Mouse (Mus musculus): ENCODE measurements around the gene Nrap. TPM values are rescaled to one million over a fixed set of nuclear protein-coding genes. Genes with fewer than 3 reads are reported as not detected.

The Nrap gene
- polyA plus RNA-seq, 1 experiment from 2014 or later = 0.36 TPM

DNA sequence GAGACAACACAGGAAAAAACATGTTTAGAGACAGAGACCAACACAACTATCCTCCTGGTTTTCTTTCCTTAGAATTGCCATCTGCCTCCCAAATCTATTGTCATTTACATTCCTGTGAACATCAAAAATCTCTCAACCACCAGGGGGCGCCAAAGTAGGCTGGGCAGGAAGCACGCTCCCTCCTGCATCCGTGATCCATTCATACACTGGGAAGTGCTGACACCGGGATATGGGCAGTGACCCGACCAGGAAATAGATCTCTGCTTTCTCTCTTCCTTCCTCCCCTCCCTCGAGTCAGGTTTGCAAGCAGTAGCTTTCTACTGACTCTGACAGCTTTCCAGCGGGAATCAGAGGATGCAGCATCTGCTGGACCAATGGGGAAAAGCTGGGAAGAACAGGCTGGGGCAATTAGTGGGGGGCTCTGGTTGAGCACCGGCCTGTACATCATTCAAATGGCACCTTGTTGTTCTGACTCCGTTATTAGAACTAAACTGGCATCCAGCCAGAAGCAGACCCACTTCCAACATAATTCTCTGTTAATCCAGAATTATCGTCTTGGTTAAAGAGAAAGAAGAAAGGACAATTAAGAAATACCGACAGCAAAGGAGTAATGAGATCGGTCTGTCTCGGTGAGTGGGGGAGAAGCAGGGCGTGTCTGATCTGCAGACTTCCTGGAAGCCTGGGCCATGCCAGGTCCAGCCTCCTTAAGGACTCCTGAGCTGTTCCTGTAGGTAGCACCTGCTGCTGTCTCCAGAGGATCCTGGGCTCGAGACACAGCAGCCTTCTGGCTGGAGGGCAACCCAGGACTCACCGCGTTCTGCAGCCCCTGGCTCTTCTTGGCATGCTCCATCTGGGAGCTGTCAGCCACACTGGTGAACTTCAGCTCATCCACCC lies 33.1 kb downstream of the Nrap start:
- no peaks in the 10 kb centered on the region for H3K36me3 ChIP-seq
- no peak overlapping the region for H3K27ac ChIP-seq
- 33% methylated on average over 17 of the region's 17 CpGs for WGBS
- no peaks in the 10 kb centered on the region for H3K4me1 ChIP-seq
- H3K4me3 ChIP-seq (replicated peaks) = 0 out of 2 replicates have a peak overlapping the region, but pooled peaks have one; percentile 9
- no peaks in the 10 kb centered on the region for H3K9me3 ChIP-seq
- peak; percentile 47; the same call in 1 of the 2 replicates for ATAC-seq (ENCODE audit: insufficient read depth, low FRiP score, low read depth)
- H3K27me3 ChIP-seq (replicated peaks) = no peaks in the 10 kb centered on the region
- peak overlapping the region; percentile 38 for H3K4me2 ChIP-seq
- no peak overlapping the region for H3K9ac ChIP-seq

DNA sequence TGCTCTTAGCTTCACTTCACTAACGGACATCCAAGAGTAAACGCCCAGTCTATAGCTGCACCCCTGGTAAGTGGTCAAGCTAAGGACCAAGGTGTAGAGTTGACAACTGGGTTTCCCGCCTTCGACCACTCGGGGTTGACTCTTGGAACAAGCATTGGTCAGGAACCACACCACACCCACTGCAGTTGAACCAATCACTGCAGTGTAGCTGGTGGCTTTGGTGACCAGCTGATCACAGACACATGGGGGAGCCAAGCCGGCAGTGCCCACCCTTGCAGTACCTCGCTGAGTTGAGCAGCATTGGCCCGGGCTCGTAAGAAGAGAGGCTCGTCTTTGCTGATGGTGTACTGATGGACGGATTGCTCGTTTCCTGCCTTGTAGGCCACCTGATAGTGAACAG lies 34.6 kb downstream of the Nrap start:
- Histone ChIP-seq H3K4me3 (replicated peaks) (no peak overlapping the region), H3K4me1 (no peaks in the 10 kb centered on the region), H3K36me3 (no peaks in the 10 kb centered on the region), H3K27me3 (replicated peaks) (no peaks in the 10 kb centered on the region), H3K27ac (no peak overlapping the region), H3K4me2 (no peak overlapping the region), H3K9ac (no peak overlapping the region), H3K9me3 (no peaks in the 10 kb centered on the region)
- no peak for ATAC-seq (ENCODE audit: insufficient read depth, low FRiP score, low read depth)
- 83% methylated on average over 12 of the region's 12 CpGs for WGBS

DNA sequence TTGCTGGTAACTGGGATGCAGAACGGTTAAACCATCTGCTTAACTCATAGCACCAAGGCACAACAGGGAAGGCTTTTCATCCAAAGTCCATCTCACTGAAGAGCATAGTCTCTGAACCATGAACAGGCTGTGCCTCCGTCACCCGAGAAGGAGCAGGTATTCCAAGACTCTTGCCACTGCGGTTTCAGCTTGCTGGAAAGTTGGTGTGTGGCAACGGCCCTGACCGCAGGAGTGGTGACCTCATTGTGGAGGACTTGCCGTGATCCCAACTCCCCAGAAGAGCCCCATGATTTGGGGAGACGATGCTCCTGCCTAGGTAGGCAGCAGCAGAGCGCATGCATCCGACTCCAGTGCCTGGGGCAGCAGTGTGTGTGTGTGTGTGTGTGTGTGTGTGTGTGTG lies 36.1 kb downstream of the Nrap start:
- Histone ChIP-seq H3K9ac (no peak overlapping the region), H3K27me3 (replicated peaks) (no peaks in the 10 kb centered on the region), H3K9me3 (no peaks in the 10 kb centered on the region), H3K4me1 (no peaks in the 10 kb centered on the region), H3K27ac (no peak overlapping the region), H3K4me2 (no peak overlapping the region), H3K4me3 (replicated peaks) (no peak overlapping the region), H3K36me3 (no peaks in the 10 kb centered on the region)
- ATAC-seq (ENCODE audit: insufficient read depth, low FRiP score, low read depth) = no peak
- WGBS = 80% methylated on average over 10 of the region's 10 CpGs

DNA sequence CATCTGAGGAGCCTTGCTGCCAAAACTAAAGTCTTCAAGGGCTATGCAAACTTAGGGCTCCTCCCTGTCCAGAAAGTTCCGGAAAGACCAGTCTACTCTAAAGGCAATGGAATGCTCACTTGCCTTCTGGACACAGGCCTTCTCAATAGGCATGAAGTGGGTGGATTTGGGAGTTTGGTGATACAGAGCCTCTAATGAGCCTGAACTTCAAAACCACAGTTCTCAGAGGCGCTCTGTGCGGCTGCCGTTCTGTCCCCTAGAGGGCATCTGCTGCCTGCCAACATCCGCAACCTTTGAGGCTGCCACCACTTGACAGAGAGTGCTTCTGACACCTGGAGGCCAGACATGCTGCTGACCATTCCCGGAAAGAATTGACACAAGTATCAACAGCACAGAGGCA lies 40.5 kb downstream of the Nrap start:
- Histone ChIP-seq H3K27me3 (replicated peaks) (no peaks in the 10 kb centered on the region), H3K4me3 (replicated peaks) (no peak overlapping the region), H3K9ac (no peak overlapping the region), H3K36me3 (no peaks in the 10 kb centered on the region), H3K9me3 (no peaks in the 10 kb centered on the region), H3K4me1 (no peaks in the 10 kb centered on the region), H3K27ac (no peak overlapping the region), H3K4me2 (no peak overlapping the region)
- no peak for ATAC-seq (ENCODE audit: insufficient read depth, low FRiP score, low read depth)
- 39% methylated on average over 6 of the region's 6 CpGs for WGBS

DNA sequence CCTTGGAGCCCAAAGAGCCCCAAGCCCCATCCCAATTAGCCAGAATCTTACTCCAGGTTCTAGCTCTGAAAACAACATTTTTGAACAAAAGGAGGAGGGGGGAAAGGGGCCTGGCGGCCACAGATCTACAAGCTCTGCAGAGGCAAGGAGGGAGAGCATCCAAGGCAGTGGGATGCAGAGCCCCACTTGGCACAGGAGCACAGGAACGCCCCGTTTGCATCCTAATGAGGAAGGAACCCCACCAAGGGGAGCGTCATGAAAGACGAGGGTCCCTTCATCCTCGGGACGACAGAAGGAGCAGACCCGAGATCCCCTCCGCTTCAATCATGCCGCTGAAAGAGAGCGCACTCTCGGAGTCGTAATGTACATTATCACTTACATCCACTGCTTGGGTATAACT lies 43.1 kb downstream of the Nrap start:
- H3K36me3 ChIP-seq = no peaks in the 10 kb centered on the region
- no peaks in the 10 kb centered on the region for H3K27me3 ChIP-seq (replicated peaks)
- H3K4me1 ChIP-seq = no peaks in the 10 kb centered on the region
- 50% methylated on average over 13 of the region's 13 CpGs for WGBS
- no peak for ATAC-seq (ENCODE audit: insufficient read depth, low FRiP score, low read depth)
- H3K27ac ChIP-seq = no peak overlapping the region
- H3K9me3 ChIP-seq = no peaks in the 10 kb centered on the region
- no peak overlapping the region for H3K9ac ChIP-seq
- H3K4me2 ChIP-seq = no peak overlapping the region
- no peak overlapping the region for H3K4me3 ChIP-seq (replicated peaks)

DNA sequence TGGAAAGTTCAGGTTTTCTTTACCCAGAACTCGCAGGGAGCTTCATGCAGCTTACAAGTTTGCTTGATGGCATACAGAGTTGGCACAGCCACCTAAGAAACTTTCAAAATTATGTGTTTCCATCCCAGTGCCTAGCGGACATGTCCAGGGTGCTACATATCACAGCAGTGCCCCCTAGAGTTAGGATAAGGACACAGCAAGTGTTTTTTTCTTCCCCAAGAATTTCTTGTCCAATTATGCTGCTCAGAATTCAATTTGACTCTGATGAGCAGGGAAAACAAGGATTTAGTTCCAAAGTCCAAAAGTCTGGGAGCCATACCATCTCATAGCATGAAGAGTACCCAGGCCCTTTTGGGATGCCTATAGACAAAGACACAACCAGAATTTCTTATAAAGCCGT lies 43.8 kb downstream of the Nrap start:
- ATAC-seq (ENCODE audit: insufficient read depth, low FRiP score, low read depth) = no peak
- no peak overlapping the region for H3K4me3 ChIP-seq (replicated peaks)
- no peak overlapping the region for H3K27ac ChIP-seq
- H3K36me3 ChIP-seq = no peaks in the 10 kb centered on the region
- H3K4me1 ChIP-seq = no peaks in the 10 kb centered on the region
- 80% methylated on average over 3 of the region's 3 CpGs for WGBS
- H3K9me3 ChIP-seq = no peaks in the 10 kb centered on the region
- H3K9ac ChIP-seq = no peak overlapping the region
- no peaks in the 10 kb centered on the region for H3K27me3 ChIP-seq (replicated peaks)
- H3K4me2 ChIP-seq = no peak overlapping the region

DNA sequence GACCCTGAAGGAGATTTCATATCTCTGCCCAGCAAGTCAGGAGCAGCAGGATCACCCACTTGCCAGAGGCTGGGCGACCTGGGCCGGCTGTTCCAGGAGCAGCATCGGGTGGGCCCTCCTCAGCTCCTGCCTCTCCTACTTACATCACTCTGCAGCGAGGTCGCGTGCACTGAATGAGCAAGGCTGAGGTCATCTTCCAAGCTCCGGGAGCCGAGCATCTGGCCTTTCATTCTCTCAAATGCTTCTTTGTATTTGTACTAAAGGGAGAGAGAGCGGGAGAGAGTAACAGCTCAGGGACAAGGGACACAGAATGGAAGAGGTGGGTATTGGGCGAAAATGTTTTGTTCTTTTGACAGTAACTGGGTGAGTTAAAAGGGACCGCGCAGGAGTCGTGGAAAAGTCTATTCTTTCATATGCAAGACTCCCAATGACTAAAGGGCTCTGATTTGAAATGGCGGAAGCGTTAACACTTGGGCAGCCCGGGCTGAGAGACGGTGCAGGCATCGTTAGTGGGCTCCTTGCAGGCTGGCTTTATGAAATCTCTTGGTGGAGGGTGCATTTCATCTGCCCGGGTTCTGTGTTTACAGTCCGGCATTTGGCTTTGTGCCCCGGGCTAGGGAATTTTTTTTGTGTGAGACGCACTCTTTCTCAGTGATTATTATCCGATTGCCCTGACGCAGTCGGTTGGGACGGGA lies 45.8 kb downstream of the Nrap start:
- Histone ChIP-seq H3K9me3 (no peaks in the 10 kb centered on the region), H3K9ac (no peak overlapping the region), H3K4me1 (no peaks in the 10 kb centered on the region), H3K4me2 (no peak overlapping the region), H3K27ac (no peak overlapping the region), H3K27me3 (replicated peaks) (no peaks in the 10 kb centered on the region), H3K36me3 (no peaks in the 10 kb centered on the region), H3K4me3 (replicated peaks) (no peak overlapping the region)
- WGBS = 69% methylated on average over 26 of the region's 26 CpGs
- ATAC-seq (ENCODE audit: insufficient read depth, low FRiP score, low read depth) = no peak

DNA sequence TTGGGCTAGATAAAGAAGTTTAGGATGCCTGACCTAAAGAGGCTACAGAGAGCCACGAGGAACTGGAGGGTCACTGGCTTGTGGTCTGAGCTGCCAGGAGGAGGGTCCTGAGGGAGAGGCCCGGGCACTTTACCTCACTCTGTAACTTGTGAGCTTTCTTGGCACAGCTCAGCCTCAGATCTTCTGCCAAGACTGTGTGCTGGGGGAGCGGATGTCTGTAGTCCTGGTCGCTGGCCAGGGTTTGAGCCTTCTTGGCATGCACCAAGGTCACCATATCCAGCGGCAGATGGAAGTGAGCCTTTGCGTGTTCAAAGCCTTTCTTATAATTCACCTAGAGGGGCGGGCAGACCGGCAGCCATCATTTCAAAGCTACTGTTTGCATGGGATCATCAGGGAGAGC lies 47.8 kb downstream of the Nrap start:
- WGBS = 74% methylated on average over 8 of the region's 8 CpGs
- Histone ChIP-seq H3K27me3 (replicated peaks) (no peaks in the 10 kb centered on the region), H3K4me2 (no peak overlapping the region), H3K36me3 (no peaks in the 10 kb centered on the region), H3K9ac (no peak overlapping the region), H3K4me1 (no peaks in the 10 kb centered on the region), H3K4me3 (replicated peaks) (no peak overlapping the region), H3K9me3 (no peaks in the 10 kb centered on the region), H3K27ac (no peak overlapping the region)
- ATAC-seq (ENCODE audit: insufficient read depth, low FRiP score, low read depth) = no peak

DNA sequence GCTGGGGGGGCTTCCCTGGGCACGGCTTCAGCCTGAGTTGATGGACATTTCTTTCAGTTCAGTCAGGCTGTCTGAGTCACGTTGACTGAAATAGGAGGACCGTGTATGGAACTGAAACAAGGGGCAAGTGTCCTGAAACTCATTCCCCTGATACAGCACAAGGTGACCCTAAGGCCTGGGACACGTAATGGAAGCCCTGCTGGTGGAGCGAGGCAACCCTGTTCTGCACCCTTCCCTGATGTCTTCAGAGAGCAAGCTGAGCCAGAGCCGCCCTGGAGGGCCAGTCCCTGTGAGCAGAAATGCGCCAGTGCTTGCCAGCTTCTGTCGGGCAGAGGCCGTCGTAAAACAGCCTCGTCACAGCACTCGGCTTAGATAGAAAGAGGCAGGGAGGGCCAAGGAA lies 53.0 kb downstream of the Nrap start:
- no peaks in the 10 kb centered on the region for H3K9me3 ChIP-seq
- no peak for ATAC-seq (ENCODE audit: insufficient read depth, low FRiP score, low read depth)
- no peaks in the 10 kb centered on the region for H3K36me3 ChIP-seq
- 77% methylated on average over 12 of the region's 12 CpGs for WGBS
- H3K27me3 ChIP-seq (replicated peaks) = no peaks in the 10 kb centered on the region
- no peak overlapping the region for H3K4me3 ChIP-seq (replicated peaks)
- no peak overlapping the region for H3K4me2 ChIP-seq
- no peaks in the 10 kb centered on the region for H3K4me1 ChIP-seq
- no peak overlapping the region for H3K9ac ChIP-seq
- no peak overlapping the region for H3K27ac ChIP-seq

DNA sequence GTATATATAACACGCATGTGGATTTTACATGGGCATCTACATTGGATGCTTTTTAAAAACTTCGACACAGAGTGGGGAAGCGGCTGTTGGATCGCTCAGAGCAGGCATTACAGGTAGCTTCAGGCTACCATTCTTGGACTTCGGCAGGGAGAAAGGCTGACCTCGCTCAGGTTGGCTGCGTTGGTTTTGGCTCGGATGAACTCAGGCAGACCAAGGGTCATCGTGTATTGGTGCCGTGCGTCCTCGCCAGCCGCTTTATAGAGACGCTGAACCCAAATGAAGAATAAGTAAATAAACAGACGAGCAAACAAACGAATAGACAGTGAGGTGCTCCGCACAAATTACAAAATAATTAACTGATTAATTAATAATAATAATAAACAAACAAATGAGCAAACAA lies 53.5 kb downstream of the Nrap start:
- ATAC-seq (ENCODE audit: insufficient read depth, low FRiP score, low read depth) = no peak
- Histone ChIP-seq H3K27ac (no peak overlapping the region), H3K4me2 (no peak overlapping the region), H3K4me1 (no peaks in the 10 kb centered on the region), H3K36me3 (no peaks in the 10 kb centered on the region), H3K9ac (no peak overlapping the region), H3K27me3 (replicated peaks) (no peaks in the 10 kb centered on the region), H3K4me3 (replicated peaks) (no peak overlapping the region), H3K9me3 (no peaks in the 10 kb centered on the region)
- WGBS = 87% methylated on average over 17 of the region's 17 CpGs

DNA sequence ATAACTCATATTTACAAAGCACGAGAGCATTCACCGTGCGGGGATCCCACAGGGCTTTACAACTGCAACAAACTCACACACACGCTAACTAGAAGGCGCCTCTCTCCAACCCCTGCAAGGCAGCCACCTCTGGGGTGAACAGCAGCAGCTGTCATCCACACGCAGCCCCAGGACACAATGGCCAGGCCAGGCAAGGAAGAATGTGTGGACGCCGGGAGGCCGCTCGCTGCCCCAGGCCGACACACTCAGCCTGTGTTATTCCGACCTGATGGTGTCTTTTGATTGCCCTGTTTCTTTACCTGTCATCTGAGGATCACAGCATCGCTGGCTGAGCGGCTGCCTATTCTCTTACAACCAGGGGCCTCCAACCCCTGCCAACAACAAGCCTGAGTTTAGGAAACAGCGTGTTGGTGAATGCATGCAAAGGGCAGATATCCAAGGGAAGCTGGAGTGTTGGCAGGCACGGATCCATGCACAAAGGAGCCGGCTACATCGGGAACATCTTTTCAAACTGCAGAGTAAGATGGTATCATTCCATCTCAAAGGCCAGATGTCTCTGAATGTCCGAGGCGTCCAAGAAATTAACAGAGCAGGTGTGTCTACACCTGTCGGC lies 63.5 kb downstream of the Nrap start:
- Histone ChIP-seq H3K4me2 (no peak overlapping the region), H3K27me3 (replicated peaks) (no peaks in the 10 kb centered on the region)
- 71% methylated on average over 21 of the region's 21 CpGs for whole genome bisulfite sequencing

DNA sequence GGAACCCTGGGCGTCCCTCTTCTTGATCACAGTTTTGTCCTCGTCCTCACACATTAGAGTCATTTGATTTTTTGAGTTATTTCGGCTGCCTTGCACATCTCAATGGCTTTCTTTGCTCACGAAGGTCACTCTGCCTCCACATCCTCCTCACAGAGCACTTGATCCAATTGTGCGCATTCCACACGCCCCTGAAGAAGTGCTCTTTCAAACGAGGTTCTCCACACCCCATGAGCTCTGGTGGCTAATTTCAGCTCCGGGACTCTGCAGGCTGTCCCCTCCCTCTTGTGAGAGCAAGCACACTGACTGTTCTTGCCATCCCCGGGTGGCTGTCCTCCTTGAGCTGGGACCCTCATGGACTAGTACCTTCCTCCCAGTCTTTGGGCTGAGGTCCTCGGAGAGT lies 64.2 kb downstream of the Nrap start:
- H3K4me1 ChIP-seq = peaks cover 4% of the 10 kb centered on the region; the same call in 1 of the 2 replicates
- H3K9me3 ChIP-seq = no peaks in the 10 kb centered on the region
- H3K4me3 ChIP-seq (replicated peaks) = no peak overlapping the region
- H3K36me3 ChIP-seq = no peaks in the 10 kb centered on the region
- H3K4me2 ChIP-seq = no peak overlapping the region
- no peaks in the 10 kb centered on the region for H3K27me3 ChIP-seq (replicated peaks)
- H3K27ac ChIP-seq = no peak overlapping the region
- WGBS = 60% methylated on average over 10 of the region's 10 CpGs
- H3K9ac ChIP-seq = no peak overlapping the region
- ATAC-seq (ENCODE audit: insufficient read depth, low FRiP score, low read depth) = no peak

More for the DNA sequence above, 63.5 kb downstream of the Nrap start:
- Histone ChIP-seq H3K9ac (no peak overlapping the region), H3K4me3 (replicated peaks) (no peak overlapping the region), H3K4me1 (peaks cover 3% of the 10 kb centered on the region; the same call in 1 of the 2 replicates), H3K27ac (no peak overlapping the region), H3K36me3 (no peaks in the 10 kb centered on the region), H3K9me3 (no peaks in the 10 kb centered on the region)
- ATAC-seq (ENCODE audit: insufficient read depth, low FRiP score, low read depth) = no peak
